Mouse (Mus musculus): Measurements from ENCODE around the gene Uxs1. TPM values are rescaled to one million over a fixed set of nuclear protein-coding genes. Genes with fewer than 3 reads are reported as not detected.

Uxs1 gene
- polyA plus RNA-seq, 1 experiment from 2014 or later: 22.5 TPM

GRCm38 (mm10) chr1:43786711-43787110 lies 40.9 kb downstream of the Uxs1 start:
- 92% methylated on average over 5 of the region's 5 CpGs for WGBS
- Histone ChIP-seq H3K27ac (no peak overlapping the region), H3K4me1 (no peaks in the 10 kb centered on the region), H3K9ac (no peak overlapping the region), H3K36me3 (peaks cover 11% of the 10 kb centered on the region), H3K4me2 (replicated peaks) (no peak overlapping the region), H3K27me3 (no peaks in the 10 kb centered on the region), H3K9me3 (replicated peaks) (no peaks in the 10 kb centered on the region), H3K4me3 (no peak overlapping the region)
- no peak for ATAC-seq (ENCODE audit: low FRiP score)

GRCm38 (mm10) chr1:43785316-43785715 lies 42.3 kb downstream of the Uxs1 start:
- Histone ChIP-seq H3K36me3 (peaks cover 11% of the 10 kb centered on the region), H3K9ac (no peak overlapping the region), H3K27ac (no peak overlapping the region), H3K9me3 (replicated peaks) (no peaks in the 10 kb centered on the region), H3K4me2 (replicated peaks) (no peak overlapping the region), H3K27me3 (no peaks in the 10 kb centered on the region), H3K4me1 (no peaks in the 10 kb centered on the region), H3K4me3 (no peak overlapping the region)
- 92% methylated on average over 5 of the region's 5 CpGs for WGBS
- no peak for ATAC-seq (ENCODE audit: low FRiP score)

GRCm38 (mm10) chr1:43783186-43783585 lies 44.4 kb downstream of the Uxs1 start:
- WGBS: 95% methylated on average over 3 of the region's 3 CpGs
- no peak for ATAC-seq (ENCODE audit: low FRiP score)
- Histone ChIP-seq H3K4me3 (no peak overlapping the region), H3K4me1 (no peaks in the 10 kb centered on the region), H3K36me3 (peaks cover 18% of the 10 kb centered on the region), H3K27ac (no peak overlapping the region; the same call in 1 of the 2 replicates), H3K4me2 (replicated peaks) (no peak overlapping the region), H3K9ac (no peak overlapping the region), H3K27me3 (no peaks in the 10 kb centered on the region), H3K9me3 (replicated peaks) (no peaks in the 10 kb centered on the region)

- WGBS: 94% methylated on average over 3 of the region's 3 CpGs
- Histone ChIP-seq H3K4me2 (replicated peaks) (no peak overlapping the region), H3K4me3 (no peak overlapping the region), H3K9me3 (replicated peaks) (no peaks in the 10 kb centered on the region), H3K27me3 (no peaks in the 10 kb centered on the region), H3K36me3 (peaks cover 18% of the 10 kb centered on the region), H3K27ac (no peak overlapping the region), H3K9ac (no peak overlapping the region), H3K4me1 (no peaks in the 10 kb centered on the region)
- no peak for ATAC-seq (ENCODE audit: low FRiP score)
Observed at GRCm38 (mm10) chr1:43782680-43783079, 44.9 kb downstream of the Uxs1 start.

GRCm38 (mm10) chr1:43781672-43782071 lies 45.9 kb downstream of the Uxs1 start:
- Histone ChIP-seq H3K9me3 (replicated peaks) (no peaks in the 10 kb centered on the region), H3K4me2 (replicated peaks) (no peak overlapping the region)

GRCm38 (mm10) chr1:43781195-43781594 lies 46.4 kb downstream of the Uxs1 start:
- H3K36me3 ChIP-seq: peaks cover 14% of the 10 kb centered on the region
- no peak overlapping the region for H3K4me3 ChIP-seq
- no peak overlapping the region for H3K4me2 ChIP-seq (replicated peaks)
- no peaks in the 10 kb centered on the region for H3K4me1 ChIP-seq
- H3K9ac ChIP-seq: no peak overlapping the region
- no peaks in the 10 kb centered on the region for H3K27me3 ChIP-seq
- H3K27ac ChIP-seq: no peak overlapping the region
- no peaks in the 10 kb centered on the region for H3K9me3 ChIP-seq (replicated peaks)
- ATAC-seq (ENCODE audit: low FRiP score): no peak
- WGBS: 80% methylated on average over 2 of the region's 2 CpGs

More at GRCm38 (mm10) chr1:43781672-43782071, 45.9 kb downstream of the Uxs1 start:
- Histone ChIP-seq H3K27ac (no peak overlapping the region), H3K9ac (no peak overlapping the region), H3K4me3 (no peak overlapping the region), H3K4me1 (no peaks in the 10 kb centered on the region), H3K27me3 (no peaks in the 10 kb centered on the region), H3K36me3 (peaks cover 17% of the 10 kb centered on the region)
- no peak for ATAC-seq (ENCODE audit: low FRiP score)
- WGBS: 77% methylated on average over 3 of the region's 3 CpGs

GRCm38 (mm10) chr1:43776106-43776505 lies 51.5 kb downstream of the Uxs1 start:
- Histone ChIP-seq H3K4me3 (no peak overlapping the region), H3K36me3 (peaks cover 41% of the 10 kb centered on the region), H3K4me2 (replicated peaks) (no peak overlapping the region), H3K27me3 (no peaks in the 10 kb centered on the region), H3K4me1 (no peaks in the 10 kb centered on the region), H3K9ac (no peak overlapping the region), H3K9me3 (replicated peaks) (no peaks in the 10 kb centered on the region), H3K27ac (no peak overlapping the region)
- WGBS: 88% methylated on average over 3 of the region's 3 CpGs
- no peak for ATAC-seq (ENCODE audit: low FRiP score)

GRCm38 (mm10) chr1:43774126-43774525 lies 53.5 kb downstream of the Uxs1 start:
- Histone ChIP-seq H3K4me3 (no peak overlapping the region), H3K9ac (no peak overlapping the region), H3K4me2 (replicated peaks) (no peak overlapping the region), H3K27me3 (no peaks in the 10 kb centered on the region), H3K4me1 (no peaks in the 10 kb centered on the region), H3K27ac (no peak overlapping the region), H3K36me3 (peaks cover 56% of the 10 kb centered on the region), H3K9me3 (replicated peaks) (no peaks in the 10 kb centered on the region)
- WGBS: 93% methylated on average over 4 of the region's 4 CpGs
- no peak for ATAC-seq (ENCODE audit: low FRiP score)

- Histone ChIP-seq H3K4me2 (replicated peaks) (no peak overlapping the region), H3K9me3 (replicated peaks) (no peaks in the 10 kb centered on the region), H3K4me3 (no peak overlapping the region), H3K4me1 (no peaks in the 10 kb centered on the region), H3K27ac (no peak overlapping the region), H3K27me3 (no peaks in the 10 kb centered on the region), H3K9ac (no peak overlapping the region), H3K36me3 (peaks cover 54% of the 10 kb centered on the region)
- WGBS: 98% methylated on average over 3 of the region's 3 CpGs
- no peak for ATAC-seq (ENCODE audit: low FRiP score)
Observed at GRCm38 (mm10) chr1:43772694-43773093, 54.9 kb downstream of the Uxs1 start.

- ATAC-seq (ENCODE audit: low FRiP score): no peak
- Histone ChIP-seq H3K27ac (no peak overlapping the region), H3K9me3 (replicated peaks) (no peaks in the 10 kb centered on the region), H3K36me3 (peaks cover 52% of the 10 kb centered on the region), H3K4me2 (replicated peaks) (no peak overlapping the region), H3K4me1 (no peaks in the 10 kb centered on the region), H3K9ac (no peak overlapping the region), H3K4me3 (no peak overlapping the region), H3K27me3 (no peaks in the 10 kb centered on the region)
- 93% methylated on average over 3 of the region's 3 CpGs for WGBS
Observed at GRCm38 (mm10) chr1:43770032-43770431, 57.6 kb downstream of the Uxs1 start.

- Histone ChIP-seq H3K36me3 (peaks cover 55% of the 10 kb centered on the region), H3K27ac (no peak overlapping the region), H3K27me3 (no peaks in the 10 kb centered on the region), H3K4me2 (replicated peaks) (no peak overlapping the region), H3K4me1 (no peaks in the 10 kb centered on the region), H3K4me3 (no peak overlapping the region), H3K9me3 (replicated peaks) (no peaks in the 10 kb centered on the region), H3K9ac (no peak overlapping the region)
- 75% methylated on average over 1 of the region's 1 CpGs for WGBS
- ATAC-seq (ENCODE audit: low FRiP score): no peak
Observed at GRCm38 (mm10) chr1:43769348-43769747, 58.3 kb downstream of the Uxs1 start.

- Histone ChIP-seq H3K27ac (no peak overlapping the region), H3K9ac (no peak overlapping the region), H3K9me3 (replicated peaks) (no peaks in the 10 kb centered on the region), H3K4me1 (no peaks in the 10 kb centered on the region), H3K4me3 (no peak overlapping the region), H3K27me3 (no peaks in the 10 kb centered on the region), H3K4me2 (replicated peaks) (no peak overlapping the region), H3K36me3 (peaks cover 53% of the 10 kb centered on the region)
- no peak for ATAC-seq (ENCODE audit: low FRiP score)
- 79% methylated on average over 4 of the region's 4 CpGs for WGBS
Observed at GRCm38 (mm10) chr1:43768385-43768990, 59.1 kb downstream of the Uxs1 start.

GRCm38 (mm10) chr1:43766328-43766727 lies 61.3 kb downstream of the Uxs1 start:
- peaks cover 37% of the 10 kb centered on the region for H3K36me3 ChIP-seq
- H3K4me1 ChIP-seq: no peaks in the 10 kb centered on the region
- H3K27ac ChIP-seq: no peak overlapping the region
- H3K4me2 ChIP-seq (replicated peaks): no peak overlapping the region
- H3K9ac ChIP-seq: no peak overlapping the region
- no peak overlapping the region for H3K4me3 ChIP-seq
- 87% methylated on average over 2 of the region's 2 CpGs for WGBS
- no peak for ATAC-seq (ENCODE audit: low FRiP score)
- no peaks in the 10 kb centered on the region for H3K9me3 ChIP-seq (replicated peaks)
- H3K27me3 ChIP-seq: no peaks in the 10 kb centered on the region
